8 mouse cellular contexts compared by ENCODE assay signal in the genomic region with DNA sequence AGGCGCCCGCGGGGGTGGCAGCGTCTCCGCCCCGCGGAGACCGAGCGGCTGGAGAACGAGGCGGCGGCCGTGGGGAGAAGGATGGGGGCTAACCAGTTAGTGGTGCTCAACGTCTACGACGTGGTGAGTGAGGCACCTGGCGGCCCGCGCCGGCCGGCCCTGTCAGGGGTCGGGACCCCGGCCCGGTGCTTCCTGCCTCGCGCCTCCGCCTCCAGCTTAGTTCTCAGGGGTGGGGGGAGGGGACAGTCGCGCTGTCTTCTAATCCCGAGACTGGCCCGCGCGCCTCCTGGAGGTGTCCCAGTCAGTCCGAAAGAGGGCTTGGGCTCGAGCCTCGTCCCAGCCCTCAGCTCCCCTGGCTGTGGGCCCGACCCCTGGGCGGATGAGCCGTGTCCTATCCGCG. TPM values are rescaled to one million over a fixed set of nuclear protein-coding genes. Genes with fewer than 3 reads are reported as not detected.
DNase-seq lines count a peak whose midpoint lies in the region; ATAC-seq and TF ChIP-seq lines count a peak whose summit lies in the region.
"Not testable (repeated sequence)": the region's sequence is repeated elsewhere in the genome, so short reads cannot be mapped to it uniquely, and the experiment has no call there.

No protein-coding gene starts in this region.

- not testable (repeated sequence) for H3K27ac ChIP-seq in MEL (ENCODE audit: control insufficient read depth, low read depth, low read length); embryonic facial prominence, embryonic 13.5 days
- H3K27ac ChIP-seq in gastrocnemius, adult 2 months = peak overlapping the region; percentile 81
- H3K27ac ChIP-seq in hindbrain, embryonic 13.5 days = peak overlapping the region; percentile 71; the same call in 1 of the 2 replicates
- peak overlapping the region; percentile 86 for H3K27ac ChIP-seq in layer of hippocampus, adult 2 months
- H3K27ac ChIP-seq in midbrain, postnatal 0 days (ENCODE audit: low read depth, low read length) = peak overlapping the region; percentile 65; the same call in 1 of the 2 replicates
- peak overlapping the region; percentile 84 for H3K27ac ChIP-seq in testis, adult 2 months (ENCODE audit: control insufficient read depth, insufficient read depth, low read depth, low read length)

- not testable (repeated sequence) for DNase-seq in MEL (ENCODE audit: low read depth, low spot score); gastrocnemius, adult 2 months; lung, adult 2 months; midbrain, postnatal 0 days (ENCODE audit: low spot score)
- peak in 1 of 2 experiments; percentile 14 for DNase-seq in layer of hippocampus, adult 2 months (ENCODE audit: low spot score in 2 of 2)

- H3K27me3 ChIP-seq in MEL (ENCODE audit: control insufficient read depth in 1 of 2, insufficient read depth in 2 of 2, low read length in 2 of 2); embryonic facial prominence, embryonic 13.5 days; hindbrain, embryonic 13.5 days; midbrain, postnatal 0 days (ENCODE audit: insufficient read depth, low read length); testis, adult 2 months (ENCODE audit: control insufficient read depth, insufficient read depth, low read length): not testable (repeated sequence)

- intact Hi-C loops in gastrocnemius, adult 2 months (cut with DNase I) = loop anchor here (10.0 kb wide), 2 partner anchors 481 to 539 kb away; a partner anchor contains a TSS

- H3K9ac ChIP-seq in MEL (ENCODE audit: control insufficient read depth, low read depth, low read length, poor library complexity, severe bottlenecking) = peak overlapping the region; percentile 62
- H3K9ac ChIP-seq in embryonic facial prominence, embryonic 13.5 days = peak overlapping the region; percentile 69
- H3K9ac ChIP-seq in hindbrain, embryonic 13.5 days = peak overlapping the region; percentile 75
- H3K9ac ChIP-seq in midbrain, postnatal 0 days (replicated peaks; ENCODE audit: low read length, poor library complexity, severe bottlenecking) = peak overlapping the region; percentile 66

- not testable (repeated sequence) for TF ChIP-seq CTCF in MEL (IDR thresholded peaks at IDR 0.05 in 2 of 3, conservative IDR thresholded peaks at IDR 0.05 in 1 of 3; ENCODE audit: control insufficient read depth in 1 of 3, insufficient read depth in 1 of 3, low read depth in 2 of 3, low read length in 3 of 3, poor library complexity in 1 of 3, severe bottlenecking in 1 of 3); gastrocnemius, adult 2 months (IDR thresholded peaks at IDR 0.05); layer of hippocampus, adult 2 months (conservative IDR thresholded peaks at IDR 0.05); lung, adult 2 months (IDR thresholded peaks at IDR 0.05; ENCODE audit: insufficient read depth, low read length); midbrain, postnatal 0 days (IDR thresholded peaks at IDR 0.05); testis, adult 2 months (IDR thresholded peaks at IDR 0.05; ENCODE audit: control insufficient read depth, insufficient read depth, insufficient replicate concordance, low read depth, low read length)

- H3K4me2 ChIP-seq in embryonic facial prominence, embryonic 13.5 days = peak overlapping the region; percentile 59
- peak overlapping the region; percentile 53 for H3K4me2 ChIP-seq in hindbrain, embryonic 13.5 days
- peak overlapping the region; percentile 52 for H3K4me2 ChIP-seq in midbrain, postnatal 0 days (ENCODE audit: low read depth, low read length, poor library complexity, severe bottlenecking)

- H3K9me3 ChIP-seq in MEL (replicated peaks; ENCODE audit: insufficient read depth, low read length); embryonic facial prominence, embryonic 13.5 days; hindbrain, embryonic 13.5 days; midbrain, postnatal 0 days (ENCODE audit: low read length): not testable (repeated sequence)

- H3K79me2 ChIP-seq in MEL (ENCODE audit: control insufficient read depth, insufficient read depth, low read length, poor library complexity) = not testable (repeated sequence)

- not testable (repeated sequence) for TF ChIP-seq EP300 in MEL (IDR thresholded peaks at IDR 0.05; ENCODE audit: low read depth in 1 of 2, low read length in 2 of 2)

- not testable (repeated sequence) for TF ChIP-seq RAD21 in MEL (IDR thresholded peaks at IDR 0.05; ENCODE audit: low read depth, low read length)

- ATAC-seq in embryonic facial prominence, embryonic 13.5 days (ENCODE audit: insufficient number of reproducible peaks, insufficient read depth, low FRiP score, low TSS enrichment, low read depth) = peak; percentile 58
- peak; percentile 68; the same call in 1 of the 2 replicates for ATAC-seq in hindbrain, embryonic 13.5 days (ENCODE audit: low FRiP score)
- ATAC-seq in midbrain, postnatal 0 days (ENCODE audit: low FRiP score) = peak; percentile 67

- 1% methylated on average over 26 of the region's 41 CpGs for WGBS in embryonic facial prominence, embryonic 13.5 days
- WGBS in hindbrain, embryonic 13.5 days = 0% methylated on average over 15 of the region's 41 CpGs
- WGBS in lung, adult 2 months = 0% methylated on average over 23 of the region's 41 CpGs
- under 1% methylated on average over 24 of the region's 41 CpGs for WGBS in midbrain, postnatal 0 days

- peak overlapping the region; percentile 53 to 66 for H3K4me3 ChIP-seq in MEL (ENCODE audit: control insufficient read depth in 1 of 2, insufficient read depth in 1 of 2, low read depth in 2 of 2, low read length in 2 of 2)
- H3K4me3 ChIP-seq in embryonic facial prominence, embryonic 13.5 days = peak overlapping the region; percentile 64
- H3K4me3 ChIP-seq in gastrocnemius, adult 2 months = peak overlapping the region; percentile 81
- H3K4me3 ChIP-seq in hindbrain, embryonic 13.5 days = peak overlapping the region; percentile 62
- peak overlapping the region; percentile 65 for H3K4me3 ChIP-seq in layer of hippocampus, adult 2 months
- H3K4me3 ChIP-seq in lung, adult 2 months (replicated peaks; ENCODE audit: extremely low read depth, low read depth, low read length) = peak overlapping the region; percentile 35
- H3K4me3 ChIP-seq in midbrain, postnatal 0 days (ENCODE audit: low read depth, low read length) = peak overlapping the region; percentile 49
- H3K4me3 ChIP-seq in testis, adult 2 months (ENCODE audit: control insufficient read depth, low read depth, low read length) = peak overlapping the region; percentile 90

- TF ChIP-seq POLR2A in MEL (IDR thresholded peaks at IDR 0.05; ENCODE audit: control insufficient read depth in 1 of 2, insufficient read depth in 1 of 2, low read depth in 1 of 2, low read length in 2 of 2, poor library complexity in 1 of 2); lung, adult 2 months (IDR thresholded peaks at IDR 0.05; ENCODE audit: borderline replicate concordance, extremely low read depth, low read depth, low read length); testis, adult 2 months (IDR thresholded peaks at IDR 0.05; ENCODE audit: control insufficient read depth, low read depth, low read length): not testable (repeated sequence)

- H3K4me1 ChIP-seq in MEL (ENCODE audit: control insufficient read depth in 1 of 2, insufficient read depth in 2 of 2, low read length in 2 of 2); embryonic facial prominence, embryonic 13.5 days; hindbrain, embryonic 13.5 days (replicated peaks); lung, adult 2 months (ENCODE audit: control insufficient read depth, insufficient read depth, low read length); midbrain, postnatal 0 days (ENCODE audit: insufficient read depth, low read length); testis, adult 2 months (ENCODE audit: control insufficient read depth, insufficient read depth, low read length): not testable (repeated sequence)

- not testable (repeated sequence) for H3K36me3 ChIP-seq in MEL (ENCODE audit: control insufficient read depth in 1 of 2, insufficient read depth in 2 of 2, low read length in 2 of 2); embryonic facial prominence, embryonic 13.5 days; hindbrain, embryonic 13.5 days; midbrain, postnatal 0 days (ENCODE audit: insufficient read depth, low read length); testis, adult 2 months (ENCODE audit: control insufficient read depth, insufficient read depth, low read length)

TF ChIP-seq in MEL, 35 proteins besides CTCF, POLR2A, EP300 and RAD21:
- TF ChIP-seq MXI1 (IDR thresholded peaks at IDR 0.05; ENCODE audit: low read depth, low read length) = 0 out of 2 replicates have a peak, but pooled peaks have one; percentile 10

RNA-seq across cellular contexts. Expression of a gene that starts 0.4 kb away (rescaled TPM):
- total RNA-seq in MEL (2012; rRNA removed) = not detected in 2 replicates
- not detected for polyA plus RNA-seq in MEL (2012; ENCODE audit: insufficient read depth in 1 of 2, insufficient read length in 2 of 2, low read depth in 1 of 2, low replicate concordance in 2 of 2, missing spikeins in 1 of 2)
- 0.34 TPM in 1 of 2 replicates, not detected in the other for polyA plus RNA-seq in embryonic facial prominence, embryonic 13.5 days (2015; fragmentation: Nextera tagmentation; extraction: Ambion mirVana)
- total RNA-seq in gastrocnemius, adult 2 months (2021) = under 1 TPM; 0.08 to 0.36 TPM
- polyA plus RNA-seq in hindbrain, embryonic 13.5 days (2015; fragmentation: Nextera tagmentation; extraction: Ambion mirVana) = 0.29 and 0.43 TPM in 2 replicates
- 1 to 10 TPM; 5.4 to 6.4 TPM for total RNA-seq in layer of hippocampus, adult 2 months (2021)
- polyA plus RNA-seq in lung, adult 2 months (2012; rRNA removed) = 1.4 and 2.3 TPM in 2 replicates
- total RNA-seq in midbrain, postnatal 0 days (2014; rRNA removed) = 1.1 and 1.5 TPM in 2 replicates
- polyA plus RNA-seq in midbrain, postnatal 0 days (2015; fragmentation: Nextera tagmentation; extraction: Ambion mirVana) = 0.53 and 0.78 TPM in 2 replicates
- polyA plus RNA-seq in testis, adult 2 months (2012; rRNA removed) = 24.7 and 33.6 TPM in 2 replicates

Comparison
In these comparisons a context has a peak if more than half of its experiments do, and no peak if none do; other contexts are left out.
1. H3K4me3 ChIP-seq: peak in every context shown above with its lines; median percentile 90 in testis, adult 2 months; 81 in gastrocnemius, adult 2 months; 65 in layer of hippocampus, adult 2 months; 64 in embryonic facial prominence, embryonic 13.5 days; 62 in hindbrain, embryonic 13.5 days; 60 in MEL; 49 in midbrain, postnatal 0 days; 35 in lung, adult 2 months.